Mouse (Mus musculus): Measurements from ENCODE around the gene Piezo1. TPM values are rescaled to one million over a fixed set of nuclear protein-coding genes. Genes with fewer than 3 reads are reported as not detected.

Gene Piezo1
- polyA plus RNA-seq, 1 experiment = 59.4 TPM

GRCm38 (mm10) chr8:122445203-122445602, 105.9 kb downstream of the Piezo1 start:
- TF ChIP-seq POLR2A (IDR thresholded peaks at IDR 0.05; ENCODE audit: insufficient read depth, low read length) = no peak
- no peak for TF ChIP-seq EP300 (IDR thresholded peaks at IDR 0.05; ENCODE audit: insufficient read depth, low read depth, low read length)
- no peak for TF ChIP-seq CTCF (IDR thresholded peaks at IDR 0.05; ENCODE audit: low read depth, low read length)
- Histone ChIP-seq H3K9me3 (replicated peaks; ENCODE audit: control insufficient read depth, insufficient read depth, low read length, poor library complexity, severe bottlenecking) (no peaks in the 10 kb centered on the region), H3K27me3 (ENCODE audit: control insufficient read depth, insufficient read depth, low read length, poor library complexity, severe bottlenecking) (no peaks in the 10 kb centered on the region), H3K36me3 (ENCODE audit: control insufficient read depth, insufficient read depth, low read length, poor library complexity, severe bottlenecking) (no peaks in the 10 kb centered on the region), H3K4me1 (ENCODE audit: control insufficient read depth, insufficient read depth, low read length) (no peaks in the 10 kb centered on the region), H3K9ac (ENCODE audit: low read depth, poor library complexity, severe bottlenecking) (no peak overlapping the region), H3K27ac (ENCODE audit: insufficient read depth, low read length) (no peak overlapping the region), H3K4me3 (ENCODE audit: low read depth, low read length) (no peak overlapping the region)

GRCm38 (mm10) chr8:122444058-122444748, 106.9 kb downstream of the Piezo1 start:
- Histone ChIP-seq H3K9ac (ENCODE audit: low read depth, poor library complexity, severe bottlenecking) (peak overlapping the region; percentile 65), H3K27ac (ENCODE audit: insufficient read depth, low read length) (peak overlapping the region; percentile 16), H3K4me1 (ENCODE audit: control insufficient read depth, insufficient read depth, low read length) (no peaks in the 10 kb centered on the region), H3K27me3 (ENCODE audit: control insufficient read depth, insufficient read depth, low read length, poor library complexity, severe bottlenecking) (no peaks in the 10 kb centered on the region), H3K9me3 (replicated peaks; ENCODE audit: control insufficient read depth, insufficient read depth, low read length, poor library complexity, severe bottlenecking) (no peaks in the 10 kb centered on the region), H3K36me3 (ENCODE audit: control insufficient read depth, insufficient read depth, low read length, poor library complexity, severe bottlenecking) (no peaks in the 10 kb centered on the region), H3K4me3 (ENCODE audit: low read depth, low read length) (peak overlapping the region; percentile 73)
- no peak for TF ChIP-seq CTCF (IDR thresholded peaks at IDR 0.05; ENCODE audit: low read depth, low read length)
- no peak for TF ChIP-seq POLR2A (IDR thresholded peaks at IDR 0.05; ENCODE audit: insufficient read depth, low read length)
- peak; percentile 67; the same call in 1 of the 2 replicates for TF ChIP-seq EP300 (IDR thresholded peaks at IDR 0.05; ENCODE audit: insufficient read depth, low read depth, low read length)

GRCm38 (mm10) chr8:122443262-122444006, 107.7 kb downstream of the Piezo1 start, which contains the start of gene Mvd:
Gene Mvd, minus strand, starts transcription at chr8:122443422.
- H3K4me3 ChIP-seq (ENCODE audit: low read depth, low read length) = peak within 1 kb of the TSS; percentile 85
- no peaks in the 10 kb centered on the region for H3K36me3 ChIP-seq (ENCODE audit: control insufficient read depth, insufficient read depth, low read length, poor library complexity, severe bottlenecking)
- no peaks in the 10 kb centered on the region for H3K4me1 ChIP-seq (ENCODE audit: control insufficient read depth, insufficient read depth, low read length)
- peak within 1 kb of the TSS; percentile 70 for H3K9ac ChIP-seq (ENCODE audit: low read depth, poor library complexity, severe bottlenecking)
- no peaks in the 10 kb centered on the region for H3K27me3 ChIP-seq (ENCODE audit: control insufficient read depth, insufficient read depth, low read length, poor library complexity, severe bottlenecking)
- peak within 1 kb of the TSS; percentile 16 for H3K27ac ChIP-seq (ENCODE audit: insufficient read depth, low read length)
- H3K9me3 ChIP-seq (replicated peaks; ENCODE audit: control insufficient read depth, insufficient read depth, low read length, poor library complexity, severe bottlenecking) = no peaks in the 10 kb centered on the region
- peak; percentile 48; the same call in 1 of the 2 replicates for TF ChIP-seq EP300 (IDR thresholded peaks at IDR 0.05; ENCODE audit: insufficient read depth, low read depth, low read length)
- TF ChIP-seq CTCF (IDR thresholded peaks at IDR 0.05; ENCODE audit: low read depth, low read length) = peak; percentile 27
- TF ChIP-seq POLR2A (IDR thresholded peaks at IDR 0.05; ENCODE audit: insufficient read depth, low read length) = peak; percentile 92

GRCm38 (mm10) chr8:122442781-122443180, 108.3 kb downstream of the Piezo1 start:
- Histone ChIP-seq H3K36me3 (ENCODE audit: control insufficient read depth, insufficient read depth, low read length, poor library complexity, severe bottlenecking) (no peaks in the 10 kb centered on the region), H3K27ac (ENCODE audit: insufficient read depth, low read length) (peak overlapping the region; percentile 9; the same call in 1 of the 2 replicates), H3K9me3 (replicated peaks; ENCODE audit: control insufficient read depth, insufficient read depth, low read length, poor library complexity, severe bottlenecking) (no peaks in the 10 kb centered on the region), H3K4me1 (ENCODE audit: control insufficient read depth, insufficient read depth, low read length) (no peaks in the 10 kb centered on the region), H3K27me3 (ENCODE audit: control insufficient read depth, insufficient read depth, low read length, poor library complexity, severe bottlenecking) (no peaks in the 10 kb centered on the region), H3K9ac (ENCODE audit: low read depth, poor library complexity, severe bottlenecking) (peak overlapping the region; percentile 70), H3K4me3 (ENCODE audit: low read depth, low read length) (peak overlapping the region; percentile 85)
- no peak for TF ChIP-seq POLR2A (IDR thresholded peaks at IDR 0.05; ENCODE audit: insufficient read depth, low read length)
- TF ChIP-seq CTCF (IDR thresholded peaks at IDR 0.05; ENCODE audit: low read depth, low read length) = no peak
- TF ChIP-seq EP300 (IDR thresholded peaks at IDR 0.05; ENCODE audit: insufficient read depth, low read depth, low read length) = no peak

GRCm38 (mm10) chr8:122442356-122442755, 108.8 kb downstream of the Piezo1 start:
- H3K4me3 ChIP-seq (ENCODE audit: low read depth, low read length) = peak overlapping the region; percentile 85
- no peaks in the 10 kb centered on the region for H3K36me3 ChIP-seq (ENCODE audit: control insufficient read depth, insufficient read depth, low read length, poor library complexity, severe bottlenecking)
- no peaks in the 10 kb centered on the region for H3K4me1 ChIP-seq (ENCODE audit: control insufficient read depth, insufficient read depth, low read length)
- no peak overlapping the region for H3K27ac ChIP-seq (ENCODE audit: insufficient read depth, low read length)
- H3K27me3 ChIP-seq (ENCODE audit: control insufficient read depth, insufficient read depth, low read length, poor library complexity, severe bottlenecking) = no peaks in the 10 kb centered on the region
- H3K9ac ChIP-seq (ENCODE audit: low read depth, poor library complexity, severe bottlenecking) = peak overlapping the region; percentile 70
- no peak for TF ChIP-seq CTCF (IDR thresholded peaks at IDR 0.05; ENCODE audit: low read depth, low read length)
- no peak for TF ChIP-seq POLR2A (IDR thresholded peaks at IDR 0.05; ENCODE audit: insufficient read depth, low read length)
- no peak for TF ChIP-seq EP300 (IDR thresholded peaks at IDR 0.05; ENCODE audit: insufficient read depth, low read depth, low read length)
- H3K9me3 ChIP-seq (replicated peaks; ENCODE audit: control insufficient read depth, insufficient read depth, low read length, poor library complexity, severe bottlenecking) = no peaks in the 10 kb centered on the region
